Mouse (Mus musculus) spleen, postnatal 4 days (tissue): ENCODE results near the gene Scn5a.
A peak's percentile ranks its signal among the peaks of the same experiment; 100 is the strongest.

ENCODE experiments used
- DNase-seq, 2 experiments: peaks; one replicate each; pipeline ENCODE4 v3.0.0; 2022; ENCODE audit warnings: low spot score in 2 of 2

The Scn5a gene

GRCm38 (mm10) chr9:119504981-119505658, 73.7 kb downstream of the Scn5a start:
- DNase-seq: no peak

- DNase-seq: no peak
Measured at GRCm38 (mm10) chr9:119503613-119504012, 75.2 kb downstream of the Scn5a start.

- no peak for DNase-seq
Measured at GRCm38 (mm10) chr9:119498885-119499284, 79.9 kb downstream of the Scn5a start.

GRCm38 (mm10) chr9:119498247-119498607, 80.6 kb downstream of the Scn5a start:
- DNase-seq: no peak

- no peak for DNase-seq
Measured at GRCm38 (mm10) chr9:119497546-119498246, 81.1 kb downstream of the Scn5a start.

GRCm38 (mm10) chr9:119496960-119497359, 81.9 kb downstream of the Scn5a start:
- no peak for DNase-seq

GRCm38 (mm10) chr9:119496354-119496753, 82.5 kb downstream of the Scn5a start:
- no peak for DNase-seq

GRCm38 (mm10) chr9:119484868-119485267, 93.9 kb downstream of the Scn5a start:
- DNase-seq: no peak

GRCm38 (mm10) chr9:119484420-119484819, 94.4 kb downstream of the Scn5a start:
- no peak for DNase-seq

GRCm38 (mm10) chr9:119483554-119484353, 95.1 kb downstream of the Scn5a start:
- DNase-seq: no peak

GRCm38 (mm10) chr9:119481612-119482011, 97.2 kb downstream of the Scn5a start:
- no peak for DNase-seq

- DNase-seq: no peak
Measured at GRCm38 (mm10) chr9:119479297-119479696, 99.5 kb downstream of the Scn5a start.

GRCm38 (mm10) chr9:119478345-119478744, 100.5 kb downstream of the Scn5a start:
- DNase-seq: no peak

GRCm38 (mm10) chr9:119477754-119478153, 101.1 kb downstream of the Scn5a start:
- DNase-seq: no peak

GRCm38 (mm10) chr9:119474717-119475611, 103.9 kb downstream of the Scn5a start:
- no peak for DNase-seq

GRCm38 (mm10) chr9:119473608-119474164, 105.1 kb downstream of the Scn5a start:
- DNase-seq: no peak

GRCm38 (mm10) chr9:119473011-119473410, 105.8 kb downstream of the Scn5a start:
- DNase-seq: no peak

- no peak for DNase-seq
Measured at GRCm38 (mm10) chr9:119472412-119472918, 106.4 kb downstream of the Scn5a start.

- peak; percentile 66 to 75 for DNase-seq
Measured at GRCm38 (mm10) chr9:119469691-119470353, 109.0 kb downstream of the Scn5a start.

- no peak for DNase-seq
Measured at GRCm38 (mm10) chr9:119465595-119465994, 113.2 kb downstream of the Scn5a start.
